Mouse (Mus musculus): Measurements from ENCODE around the gene Agap3. TPM values are rescaled to one million over a fixed set of nuclear protein-coding genes. Genes with fewer than 3 reads are reported as not detected.
A peak's percentile ranks its signal among the peaks of the same experiment; 100 is the strongest.

Gene Agap3
- polyA plus RNA-seq, 1 experiment from 2014 or later, result 26.9 TPM

DNA sequence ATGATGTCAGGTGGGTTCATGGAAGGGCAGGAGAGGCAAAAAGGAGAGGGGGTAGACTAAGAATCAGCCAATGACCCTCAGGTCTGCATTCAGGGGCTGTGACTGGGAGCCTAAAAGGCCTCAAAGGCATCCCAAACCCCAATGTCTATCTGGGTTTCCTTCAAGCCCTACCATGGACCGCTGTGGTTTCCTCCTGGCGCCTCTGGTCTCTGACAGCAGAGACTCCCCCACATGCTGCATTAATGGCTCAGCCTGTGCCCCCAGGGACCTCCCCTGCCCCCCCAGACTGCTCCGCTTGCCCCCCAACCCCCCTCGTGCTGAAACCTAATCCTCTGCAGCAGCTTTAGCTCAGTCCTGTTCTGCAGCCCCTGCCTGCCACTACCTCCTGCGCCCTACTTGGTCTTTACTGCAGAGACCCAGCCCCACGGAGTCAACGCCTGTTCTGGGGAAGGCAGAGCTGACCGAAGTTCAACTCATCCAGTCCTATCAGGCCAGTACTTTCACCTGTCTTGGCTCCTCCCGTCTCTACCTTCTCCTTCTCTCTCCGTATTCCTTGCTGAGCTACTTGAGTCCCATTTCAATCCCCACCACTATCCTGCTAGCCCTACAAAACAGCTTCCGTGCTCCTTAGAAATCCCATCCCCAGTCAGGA is 38.8 kb upstream of the Agap3 start, which contains the start of gene Asic3:
Gene Asic3 (plus strand): TSS at position 351 of the 652 bp plus-strand sequence.
- WGBS, result 18% methylated on average over 11 of the region's 11 CpGs
- no peaks in the 10 kb centered on the region for H3K9me3 ChIP-seq (replicated peaks; ENCODE audit: low read length)
- H3K36me3 ChIP-seq (ENCODE audit: insufficient read depth, low read length), result 0 out of 2 replicates have a peak, but pooled peaks cover 6% of the 10 kb centered on the region
- TF ChIP-seq CTCF (IDR thresholded peaks at IDR 0.05; ENCODE audit: low read depth), result no peak
- H3K4me1 ChIP-seq (replicated peaks; ENCODE audit: insufficient read depth, low read length), result peaks cover 11% of the 10 kb centered on the region
- ATAC-seq (replicated peaks; ENCODE audit: low FRiP score, low read depth) (no peak; the same call in 1 of the 2 replicates), DNase-seq (ENCODE audit: low spot score) (peak; percentile 29)
- no peak within 1 kb of the TSS for H3K9ac ChIP-seq (ENCODE audit: low read depth, low read length)
- H3K27ac ChIP-seq, result no peak within 1 kb of the TSS
- no peaks in the 10 kb centered on the region for H3K27me3 ChIP-seq (ENCODE audit: insufficient read depth, low read length)
- H3K4me2 ChIP-seq (ENCODE audit: low read length), result no peak within 1 kb of the TSS
- no peak within 1 kb of the TSS for H3K4me3 ChIP-seq (replicated peaks; ENCODE audit: low read depth, low read length)

DNA sequence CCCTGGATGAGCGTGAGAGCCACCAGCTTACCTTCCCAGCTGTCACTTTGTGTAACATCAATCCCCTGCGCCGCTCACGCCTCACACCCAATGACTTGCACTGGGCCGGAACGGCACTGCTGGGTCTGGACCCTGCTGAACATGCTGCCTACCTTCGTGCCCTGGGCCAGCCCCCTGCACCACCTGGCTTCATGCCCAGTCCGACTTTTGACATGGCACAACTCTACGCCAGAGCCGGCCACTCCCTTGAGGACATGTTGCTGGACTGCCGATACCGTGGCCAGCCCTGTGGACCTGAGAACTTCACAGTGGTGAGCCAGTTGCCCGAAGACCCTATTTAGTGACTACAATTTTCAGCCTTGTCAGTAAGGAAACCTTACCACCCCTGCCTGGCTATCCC is 38.0 kb upstream of the Agap3 start:
- H3K9ac ChIP-seq (ENCODE audit: low read depth, low read length), result no peak overlapping the region
- H3K4me1 ChIP-seq (replicated peaks; ENCODE audit: insufficient read depth, low read length), result peaks cover 11% of the 10 kb centered on the region
- H3K27me3 ChIP-seq (ENCODE audit: insufficient read depth, low read length), result no peaks in the 10 kb centered on the region
- H3K4me3 ChIP-seq (replicated peaks; ENCODE audit: low read depth, low read length), result no peak overlapping the region
- no peak overlapping the region for H3K4me2 ChIP-seq (ENCODE audit: low read length)
- DNase-seq (ENCODE audit: low spot score) (no peak), ATAC-seq (replicated peaks; ENCODE audit: low FRiP score, low read depth) (no peak)
- no peak overlapping the region for H3K27ac ChIP-seq
- 0 out of 2 replicates have a peak, but pooled peaks cover 4% of the 10 kb centered on the region for H3K36me3 ChIP-seq (ENCODE audit: insufficient read depth, low read length)
- 64% methylated on average over 13 of the region's 13 CpGs for WGBS
- no peaks in the 10 kb centered on the region for H3K9me3 ChIP-seq (replicated peaks; ENCODE audit: low read length)
- TF ChIP-seq CTCF (IDR thresholded peaks at IDR 0.05; ENCODE audit: low read depth), result no peak

DNA sequence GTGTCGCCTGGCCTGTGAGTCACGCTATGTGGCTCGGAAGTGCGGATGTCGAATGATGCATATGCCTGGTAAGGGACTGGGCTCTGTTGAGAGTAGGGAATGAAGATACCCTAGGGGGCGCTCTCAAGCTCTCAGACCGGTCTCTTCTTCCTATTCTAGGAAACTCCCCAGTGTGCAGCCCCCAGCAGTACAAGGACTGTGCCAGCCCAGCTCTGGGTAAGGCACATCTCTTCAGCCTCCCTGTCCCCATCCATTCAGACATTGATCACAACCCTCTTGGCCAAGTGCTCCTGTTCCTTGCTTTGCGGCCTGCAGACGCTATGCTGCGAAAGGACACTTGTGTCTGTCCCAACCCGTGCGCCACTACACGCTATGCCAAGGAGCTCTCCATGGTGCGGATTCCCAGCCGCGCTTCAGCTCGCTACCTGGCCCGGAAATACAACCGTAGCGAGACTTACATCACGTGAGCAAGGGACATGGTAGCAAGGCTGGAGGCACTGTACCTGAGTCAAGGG is 35.7 kb upstream of the Agap3 start:
- no peak overlapping the region for H3K4me3 ChIP-seq (replicated peaks; ENCODE audit: low read depth, low read length)
- under 1% methylated on average over 21 of the region's 21 CpGs for WGBS
- no peak overlapping the region for H3K9ac ChIP-seq (ENCODE audit: low read depth, low read length)
- peak; percentile 65 for TF ChIP-seq CTCF (IDR thresholded peaks at IDR 0.05; ENCODE audit: low read depth)
- no peak overlapping the region for H3K27ac ChIP-seq
- H3K4me1 ChIP-seq (replicated peaks; ENCODE audit: insufficient read depth, low read length), result peaks cover 11% of the 10 kb centered on the region
- no peak overlapping the region for H3K4me2 ChIP-seq (ENCODE audit: low read length)
- H3K36me3 ChIP-seq (ENCODE audit: insufficient read depth, low read length), result 0 out of 2 replicates have a peak, but pooled peaks cover 8% of the 10 kb centered on the region
- ATAC-seq (replicated peaks; ENCODE audit: low FRiP score, low read depth), result peak; percentile 50
- H3K27me3 ChIP-seq (ENCODE audit: insufficient read depth, low read length), result no peaks in the 10 kb centered on the region
- peak; percentile 84 for DNase-seq (ENCODE audit: low spot score)
- H3K9me3 ChIP-seq (replicated peaks; ENCODE audit: low read length), result no peaks in the 10 kb centered on the region

DNA sequence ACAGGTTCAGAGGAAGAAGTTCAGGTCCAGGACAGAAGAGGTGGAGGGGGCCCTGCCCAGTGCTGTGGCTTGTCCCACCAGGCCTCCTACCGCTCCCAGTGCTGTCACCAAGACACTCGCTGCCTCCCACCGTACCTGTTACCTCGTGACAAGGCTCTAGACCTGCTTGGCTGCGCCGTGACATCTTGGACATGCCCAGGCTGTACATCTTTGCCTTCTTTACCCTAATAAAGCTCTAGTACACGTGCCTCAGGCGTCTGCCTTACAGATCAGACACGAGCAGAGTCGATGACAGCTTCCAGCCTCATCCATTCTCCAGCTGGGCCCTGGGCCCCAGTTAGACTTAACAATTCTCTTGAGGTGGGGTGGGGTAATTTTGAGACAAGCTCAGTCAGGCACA is 34.4 kb upstream of the Agap3 start:
- no peak for ATAC-seq (replicated peaks; ENCODE audit: low FRiP score, low read depth)
- Histone ChIP-seq H3K4me1 (replicated peaks; ENCODE audit: insufficient read depth, low read length) (peaks cover 11% of the 10 kb centered on the region), H3K9ac (ENCODE audit: low read depth, low read length) (no peak overlapping the region), H3K36me3 (ENCODE audit: insufficient read depth, low read length) (0 out of 2 replicates have a peak, but pooled peaks cover 9% of the 10 kb centered on the region), H3K9me3 (replicated peaks; ENCODE audit: low read length) (no peaks in the 10 kb centered on the region), H3K4me3 (replicated peaks; ENCODE audit: low read depth, low read length) (no peak overlapping the region), H3K27ac (no peak overlapping the region), H3K4me2 (ENCODE audit: low read length) (no peak overlapping the region), H3K27me3 (ENCODE audit: insufficient read depth, low read length) (no peaks in the 10 kb centered on the region)
- WGBS, result 88% methylated on average over 10 of the region's 10 CpGs
- no peak for DNase-seq (ENCODE audit: low spot score)
- no peak for TF ChIP-seq CTCF (IDR thresholded peaks at IDR 0.05; ENCODE audit: low read depth)

DNA sequence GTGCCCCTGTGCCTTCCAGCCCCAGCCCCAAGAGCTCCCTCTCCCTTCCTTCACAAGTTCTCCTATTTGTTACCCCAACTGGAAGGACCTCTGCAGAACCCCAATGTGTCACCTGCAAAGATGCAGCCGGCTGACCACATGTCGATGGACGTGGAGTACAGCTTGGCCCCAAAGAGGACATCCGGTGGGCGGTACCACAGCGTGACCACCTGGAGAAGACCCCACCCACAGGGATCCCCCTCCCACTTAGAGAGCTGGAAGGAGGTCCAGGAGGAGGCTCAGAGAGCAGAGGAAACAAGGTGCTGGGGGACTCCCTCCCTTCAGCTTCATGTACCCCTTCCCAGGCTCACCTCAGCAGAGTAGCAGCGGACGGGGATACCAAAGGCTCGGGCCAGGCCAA is 31.6 kb upstream of the Agap3 start:
- TF ChIP-seq CTCF (IDR thresholded peaks at IDR 0.05; ENCODE audit: low read depth), result no peak
- no peak for ATAC-seq (replicated peaks; ENCODE audit: low FRiP score, low read depth)

DNA sequence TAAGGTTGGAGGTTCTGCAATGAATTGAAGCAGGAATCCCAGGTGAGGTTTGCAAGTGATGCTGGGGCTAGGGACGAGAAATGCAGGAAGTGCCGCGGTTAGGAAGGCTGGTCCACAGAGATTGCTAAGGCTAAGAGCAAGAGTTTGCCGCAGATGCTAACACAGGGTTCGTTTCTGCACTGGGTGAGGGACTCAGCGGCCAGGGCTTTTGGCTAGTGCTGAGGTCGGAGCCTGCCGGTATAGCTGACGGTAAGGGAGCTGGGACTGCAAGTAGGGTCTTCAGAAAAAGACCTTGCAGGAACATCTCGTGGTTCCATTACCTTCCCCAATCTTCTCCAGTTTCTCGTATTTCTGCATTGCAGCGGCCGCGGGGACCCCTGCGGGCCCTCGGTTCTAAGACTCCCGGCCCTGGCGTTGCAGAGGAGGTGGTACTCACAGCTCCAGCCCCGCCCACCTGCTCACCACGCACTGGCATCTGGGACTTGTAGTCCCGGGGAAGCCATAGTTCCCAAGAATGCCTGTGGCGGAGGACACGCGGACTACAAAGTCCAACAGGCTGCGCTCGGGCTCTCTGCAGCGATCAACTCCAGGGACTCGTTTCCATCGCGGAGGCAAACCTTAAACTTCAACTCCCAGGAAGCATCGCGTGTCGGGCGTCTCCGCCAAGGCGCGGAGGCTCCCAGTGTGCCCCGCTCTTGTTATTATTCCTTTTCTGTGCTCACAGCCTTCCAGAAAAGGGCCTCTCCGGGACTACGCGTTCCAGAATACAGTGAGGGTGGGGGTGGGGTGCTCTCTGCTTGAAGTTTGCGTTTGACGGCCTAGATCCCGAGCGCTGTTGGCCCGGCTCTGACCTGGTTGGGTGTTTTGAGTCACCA is 28.6 kb upstream of the Agap3 start, which contains the start of the genes Cdk5 and Slc4a2:
Gene Cdk5 (minus strand): TSS at position 402 of the 875 bp plus-strand sequence.
Gene Slc4a2 (plus strand): TSS at position 709 of the 875 bp plus-strand sequence.
- peak; percentile 90 for ATAC-seq (replicated peaks; ENCODE audit: low FRiP score, low read depth)
- H3K4me3 ChIP-seq (replicated peaks; ENCODE audit: low read depth, low read length), result peak within 1 kb of the TSS; percentile 62
- no peaks in the 10 kb centered on the region for H3K9me3 ChIP-seq (replicated peaks; ENCODE audit: low read length)
- WGBS, result under 1% methylated on average over 46 of the region's 46 CpGs
- H3K4me1 ChIP-seq (replicated peaks; ENCODE audit: insufficient read depth, low read length), result peaks cover 27% of the 10 kb centered on the region
- TF ChIP-seq CTCF (IDR thresholded peaks at IDR 0.05; ENCODE audit: low read depth), result peak; percentile 8; the same call in 1 of the 2 replicates
- no peaks in the 10 kb centered on the region for H3K27me3 ChIP-seq (ENCODE audit: insufficient read depth, low read length)
- peak; percentile 100 for DNase-seq (ENCODE audit: low spot score)
- H3K9ac ChIP-seq (ENCODE audit: low read depth, low read length), result peak within 1 kb of the TSS; percentile 71
- peak within 1 kb of the TSS; percentile 73 for H3K4me2 ChIP-seq (ENCODE audit: low read length)
- peak within 1 kb of the TSS; percentile 95 for H3K27ac ChIP-seq
- H3K36me3 ChIP-seq (ENCODE audit: insufficient read depth, low read length), result 0 out of 2 replicates have a peak, but pooled peaks cover 9% of the 10 kb centered on the region

More for the DNA sequence above, 31.6 kb upstream of the Agap3 start:
- no peak overlapping the region for H3K9ac ChIP-seq (ENCODE audit: low read depth, low read length)
- no peak overlapping the region for H3K4me2 ChIP-seq (ENCODE audit: low read length)
- no peak for DNase-seq (ENCODE audit: low spot score)
- peaks cover 5% of the 10 kb centered on the region for H3K4me1 ChIP-seq (replicated peaks; ENCODE audit: insufficient read depth, low read length)
- no peaks in the 10 kb centered on the region for H3K27me3 ChIP-seq (ENCODE audit: insufficient read depth, low read length)
- 92% methylated on average over 9 of the region's 9 CpGs for WGBS
- H3K9me3 ChIP-seq (replicated peaks; ENCODE audit: low read length), result no peaks in the 10 kb centered on the region
- 0 out of 2 replicates have a peak, but pooled peaks cover 9% of the 10 kb centered on the region for H3K36me3 ChIP-seq (ENCODE audit: insufficient read depth, low read length)
- no peak overlapping the region for H3K4me3 ChIP-seq (replicated peaks; ENCODE audit: low read depth, low read length)
- no peak overlapping the region for H3K27ac ChIP-seq
